Mouse (Mus musculus) adrenal gland, adult 2 months (tissue): ENCODE measurements around the gene Vwf. TPM values are rescaled to one million over a fixed set of nuclear protein-coding genes. Genes with fewer than 3 reads are reported as not detected.

Experiments used
- DNase-seq: peaks from one replicate; pipeline ENCODE4 v3.0.0; 2021
- long read RNA-seq: library from polyadenylated mRNA; stranded (forward); transcript quantifications from one replicate; pipeline ENCODE4 v2.0.0, GENCODE M21; 2021
- polyA plus RNA-seq: library from polyadenylated mRNA; depleted of rRNA; stranded (reverse); fragments of >200 nt; gene quantifications from 2 replicates; pipeline ENCODE4 v1.2.3, GENCODE M21; 2012; rRNA removed
- total RNA-seq, 2 experiments: library from RNA; stranded (reverse); gene quantifications; 2 replicates each; pipeline ENCODE4 v1.2.3; 2021

Vwf gene
- 1 to 10 TPM; 4.5 to 8.5 TPM for total RNA-seq
- 12.2 and 18.9 TPM in 2 replicates for polyA plus RNA-seq
- long read RNA-seq, full-length matches to known transcripts = 2 of 2 reads
- long read RNA-seq, partial matches to known transcripts = 0 of 2 reads
- long read RNA-seq, other reads (novel, unspliced or antisense) = 0 of 2 reads

DNA sequence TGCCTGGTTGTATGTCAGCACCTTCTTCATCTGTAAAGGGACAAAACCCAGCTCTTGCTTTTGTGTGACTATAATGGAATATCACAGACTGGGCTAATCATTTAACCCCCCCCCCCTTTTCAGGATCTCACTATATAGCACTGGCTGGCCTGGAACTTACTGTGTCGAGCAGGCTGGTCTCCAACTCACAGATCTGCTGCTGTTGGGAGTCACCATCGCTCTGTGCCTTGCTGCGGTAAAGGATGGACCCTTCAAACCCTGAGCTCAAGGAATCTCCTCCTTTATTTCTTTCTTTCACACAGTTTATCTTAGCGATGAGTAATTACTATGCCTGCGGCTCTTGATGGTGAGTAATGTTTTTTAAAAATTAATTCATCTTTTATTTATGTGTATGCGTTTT, at the start of gene Vwf:
TSS of gene Vwf (plus strand) at position 301 of the 400 bp plus-strand sequence.
- no peak for DNase-seq

DNA sequence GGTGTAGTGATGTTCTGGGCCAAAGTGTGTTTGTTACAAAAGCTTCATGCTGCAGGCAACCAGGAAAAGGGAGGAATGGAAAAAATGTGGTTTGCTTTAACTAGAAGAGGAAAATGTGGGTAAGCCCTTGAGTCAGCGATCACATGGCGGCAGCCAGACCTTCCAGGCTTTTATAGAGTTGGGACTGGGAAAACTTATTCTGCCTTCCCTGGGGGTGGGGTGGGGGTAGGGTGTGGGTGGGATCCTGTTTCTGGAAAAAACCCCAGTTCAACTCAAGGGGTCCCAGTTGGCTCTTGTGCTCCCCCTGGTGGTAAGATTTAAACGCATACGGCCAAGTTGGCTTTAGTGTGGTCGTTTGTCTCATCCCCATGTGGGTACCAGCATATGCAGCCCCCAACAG, 48.5 kb upstream of the Vwf start:
- DNase-seq = no peak

DNA sequence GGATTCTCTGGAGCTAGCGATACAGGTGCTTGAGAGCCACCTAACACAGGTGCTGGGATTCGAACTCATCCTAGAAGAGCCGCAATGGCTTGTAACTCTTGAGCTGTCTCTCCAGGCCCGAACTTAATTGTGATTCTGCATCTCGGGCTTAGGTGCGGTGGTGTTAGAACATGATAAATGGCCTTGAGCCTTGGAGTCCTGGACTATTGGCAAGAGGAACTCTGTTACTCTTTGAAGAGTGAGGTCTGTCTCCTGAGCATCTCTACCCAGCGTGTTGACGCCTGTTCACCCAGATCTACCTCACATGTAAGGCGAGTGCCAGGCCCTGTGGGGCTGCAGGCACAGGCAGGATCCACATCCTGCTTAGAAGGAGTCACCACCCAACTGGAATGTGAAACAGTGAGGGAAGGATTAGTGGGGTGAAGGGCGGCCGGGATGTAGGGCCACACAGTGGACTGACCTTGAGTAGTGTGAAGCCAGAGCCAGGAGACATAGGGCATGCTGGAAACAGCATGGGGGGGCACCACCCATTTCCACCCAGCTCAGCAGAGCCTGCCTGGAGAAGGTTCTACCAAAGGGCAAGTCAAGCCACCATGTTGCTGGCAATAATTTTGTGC, 43.3 kb upstream of the Vwf start:
- no peak for DNase-seq

DNA sequence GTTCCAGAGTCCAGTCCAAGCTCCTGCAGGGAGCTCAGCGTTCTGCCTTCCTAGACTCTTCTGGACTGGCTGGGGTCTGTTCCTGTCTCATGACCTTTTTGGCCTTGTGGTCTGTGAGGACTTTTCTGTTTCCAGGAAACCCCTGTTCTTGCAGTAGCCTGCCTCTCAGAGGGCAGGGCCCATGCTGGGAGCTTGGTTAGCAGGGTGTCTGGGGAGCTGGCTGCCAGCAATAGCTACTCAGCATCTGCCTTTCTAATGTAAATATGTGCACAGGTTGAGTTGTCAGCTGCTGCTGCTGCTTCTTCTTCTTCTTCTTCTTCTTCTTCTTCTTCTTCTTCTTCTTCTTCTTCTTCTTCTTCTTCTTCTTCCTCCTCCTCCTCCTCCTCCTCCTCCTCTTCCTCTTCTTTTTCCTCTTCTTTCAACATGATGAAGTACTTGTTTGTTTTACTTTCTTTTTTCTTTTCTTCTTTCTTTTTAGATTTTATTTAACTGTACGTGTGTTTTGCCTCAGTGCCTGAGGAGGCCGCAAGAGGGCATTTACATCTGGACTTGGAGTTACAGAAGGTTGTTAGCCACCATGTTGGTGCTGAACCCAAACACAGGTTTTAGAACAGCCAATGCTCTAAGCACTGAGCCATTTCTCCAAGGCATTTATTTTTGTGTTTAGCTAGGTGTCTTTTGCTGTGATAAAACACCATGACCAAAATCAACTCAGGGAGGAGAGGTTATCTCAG, 41.8 kb upstream of the Vwf start:
- DNase-seq = no peak

DNA sequence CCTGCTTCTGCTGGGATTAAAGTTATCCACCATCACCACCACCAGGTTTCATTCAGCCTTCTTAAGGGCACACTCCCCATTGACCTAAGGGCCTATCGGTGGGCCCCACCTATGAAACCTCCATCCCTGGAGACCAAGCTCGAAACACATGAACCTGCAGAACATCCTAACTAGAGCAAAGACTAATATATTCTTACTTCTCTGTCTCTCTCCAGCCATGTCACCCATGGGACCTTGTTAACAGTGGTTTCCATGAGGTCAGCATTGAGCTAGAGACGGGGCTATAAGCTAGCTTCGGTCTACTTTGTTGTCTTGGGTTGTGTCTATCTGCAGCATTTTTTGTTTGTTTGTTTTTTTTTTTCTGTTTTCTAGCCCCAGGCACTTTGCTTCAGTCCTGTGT, 40.1 kb upstream of the Vwf start:
- DNase-seq = no peak

DNA sequence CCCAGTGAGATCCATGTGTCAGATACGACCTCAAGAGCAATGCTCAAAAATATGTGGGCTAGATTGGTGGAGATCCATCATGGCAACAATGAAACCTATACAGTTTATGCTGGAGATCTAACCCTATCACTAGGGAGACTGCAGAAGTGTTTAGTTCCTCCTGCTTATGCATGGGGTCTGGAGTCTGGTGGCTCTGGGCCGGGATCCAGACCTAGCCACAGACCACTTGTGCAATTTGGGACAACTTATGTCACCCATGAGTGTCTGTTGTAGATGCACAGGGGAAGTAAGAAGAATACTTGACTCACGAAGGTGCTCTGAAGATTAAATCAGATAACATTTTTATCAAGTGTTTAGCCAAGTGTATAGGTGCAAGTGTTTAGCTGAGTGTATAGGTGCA, 36.8 kb upstream of the Vwf start:
- DNase-seq = no peak

DNA sequence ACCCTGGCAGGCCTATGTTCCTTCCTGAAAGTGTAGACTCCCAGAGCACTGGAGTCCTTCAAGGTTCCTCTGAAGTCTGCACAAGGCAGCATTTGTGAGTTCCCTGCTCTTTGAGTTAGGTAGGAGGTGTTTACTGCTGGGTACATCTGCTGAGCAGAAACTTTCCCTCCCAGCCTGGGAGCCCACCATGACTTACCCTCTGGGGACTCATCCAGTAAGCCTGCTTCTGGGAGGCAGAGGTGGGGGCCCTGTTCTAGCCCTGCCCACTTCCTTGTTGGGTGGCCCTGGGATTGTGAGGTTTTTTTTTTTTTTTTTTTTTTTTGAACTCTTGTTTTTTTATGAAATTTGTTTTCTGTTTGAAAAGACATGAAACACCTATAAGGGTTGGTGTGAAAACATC, 35.9 kb upstream of the Vwf start:
- no peak for DNase-seq

DNA sequence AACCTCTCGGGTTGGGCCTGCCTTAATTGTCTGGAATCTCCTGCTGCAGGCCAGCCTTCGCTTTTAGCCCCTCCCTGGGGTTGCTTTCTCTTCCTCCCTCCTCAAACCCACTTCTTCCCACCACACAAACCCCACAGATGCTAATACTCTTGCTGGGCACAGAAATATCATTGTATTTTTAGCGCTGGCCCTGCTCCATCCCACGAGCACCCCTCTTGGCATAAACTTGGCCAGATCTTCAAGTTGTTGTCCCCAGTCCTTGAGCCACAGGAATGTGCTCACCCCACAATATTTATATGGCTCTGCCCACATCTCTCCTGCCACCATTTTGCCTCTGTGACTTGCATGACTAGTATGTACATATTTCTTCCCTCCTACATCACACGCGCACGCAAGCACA, 35.4 kb upstream of the Vwf start:
- DNase-seq = no peak

DNA sequence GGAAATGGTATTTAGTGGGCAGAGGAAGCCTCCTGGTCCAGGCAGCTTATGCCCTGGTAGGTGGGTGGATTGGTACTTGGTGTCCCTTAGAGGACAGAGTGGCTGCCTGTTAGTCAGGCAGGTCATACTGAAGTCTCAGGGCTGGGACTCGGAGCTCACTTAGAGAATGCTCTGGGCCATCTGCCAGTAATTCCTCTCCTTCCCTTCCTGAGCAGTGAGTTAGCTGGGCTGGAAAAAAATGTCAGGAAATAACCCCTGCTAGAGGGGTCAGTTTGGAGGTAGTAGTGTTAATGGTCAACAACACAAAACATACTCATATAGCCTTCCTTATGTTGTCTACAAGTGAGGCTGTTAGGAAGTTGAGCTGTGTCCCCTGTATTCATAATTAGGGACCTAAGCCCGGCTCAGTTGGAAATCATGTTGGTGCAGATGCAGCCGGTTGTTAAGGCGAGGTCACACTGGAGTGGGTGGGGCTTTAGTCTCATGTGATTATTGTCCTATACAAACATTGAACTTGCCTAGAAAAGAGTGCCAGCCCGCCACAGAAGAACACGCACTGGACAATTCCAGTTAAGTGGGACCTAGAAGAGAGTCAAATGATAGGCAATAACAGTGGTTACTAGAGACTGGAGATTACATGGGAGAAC, 33.5 kb upstream of the Vwf start:
- peak; percentile 52 for DNase-seq

DNA sequence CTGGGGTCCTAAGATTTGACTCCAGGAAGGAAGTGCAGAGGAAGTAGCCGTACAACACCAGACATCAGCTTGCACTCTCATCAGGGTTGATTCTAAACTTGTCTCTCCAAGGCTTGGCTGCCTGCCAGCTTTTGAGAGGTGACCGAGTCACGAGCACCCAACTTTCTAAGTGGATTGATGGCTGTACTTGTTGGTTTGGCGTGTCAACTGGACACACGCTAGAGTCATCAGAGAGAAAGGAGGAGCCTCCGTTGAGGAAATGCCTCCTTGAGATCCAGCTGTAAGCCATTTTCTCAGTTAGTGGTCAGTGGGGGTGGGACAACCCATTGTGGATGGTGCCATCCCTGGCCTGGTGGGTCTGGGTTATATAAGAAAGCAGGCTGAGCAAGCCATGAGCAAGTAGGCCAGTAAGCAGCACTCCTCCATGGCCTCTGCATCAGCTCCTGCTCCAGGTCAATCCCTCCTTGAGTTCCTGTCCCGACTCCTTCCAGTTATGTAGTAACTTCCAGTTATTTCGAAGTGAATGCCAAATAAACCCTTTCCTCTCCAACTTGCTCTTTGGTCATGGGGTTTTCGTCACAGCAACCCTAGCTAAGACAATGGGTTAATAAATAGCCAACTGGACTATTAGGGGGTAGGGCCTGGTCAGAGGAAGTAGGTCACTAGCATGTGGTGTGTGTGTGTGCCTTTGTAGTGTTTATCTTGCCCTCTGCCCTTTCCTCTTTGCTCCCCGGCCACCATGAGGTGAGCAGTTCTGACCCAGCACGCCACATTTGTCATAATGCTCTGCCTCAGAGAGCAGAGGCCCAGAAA, 30.9 kb upstream of the Vwf start:
- DNase-seq = peak; percentile 34

DNA sequence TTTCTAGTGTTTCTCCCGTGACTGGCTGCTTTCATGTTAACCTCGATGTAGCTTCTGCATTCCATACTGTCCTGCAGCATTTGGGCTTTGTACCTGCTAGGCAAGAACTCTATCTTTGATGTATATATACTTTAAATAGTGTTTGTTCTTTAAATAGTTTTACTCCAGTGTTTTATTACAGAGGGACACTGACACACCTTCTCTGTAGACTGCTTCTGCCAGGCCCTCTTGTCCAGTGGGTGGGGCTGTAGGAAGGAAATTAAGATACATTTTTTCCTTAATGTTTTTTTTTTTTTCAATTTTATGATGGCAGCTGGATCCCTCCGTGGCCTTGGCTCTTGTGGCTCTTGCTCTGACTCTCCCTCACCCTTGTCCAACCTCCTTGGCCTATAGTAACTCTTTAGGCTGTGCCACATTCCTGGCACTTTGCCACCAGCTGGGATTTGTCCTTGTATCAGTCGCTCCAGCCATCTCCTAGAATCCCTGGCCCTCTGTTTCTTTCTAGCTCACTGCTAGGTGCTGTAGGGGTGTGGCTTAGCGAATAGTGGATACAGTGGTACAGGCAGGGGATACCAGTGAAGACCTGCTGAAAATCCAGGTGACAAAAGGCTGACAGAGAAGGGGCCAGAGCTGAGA, 24.9 kb upstream of the Vwf start:
- no peak for DNase-seq

DNA sequence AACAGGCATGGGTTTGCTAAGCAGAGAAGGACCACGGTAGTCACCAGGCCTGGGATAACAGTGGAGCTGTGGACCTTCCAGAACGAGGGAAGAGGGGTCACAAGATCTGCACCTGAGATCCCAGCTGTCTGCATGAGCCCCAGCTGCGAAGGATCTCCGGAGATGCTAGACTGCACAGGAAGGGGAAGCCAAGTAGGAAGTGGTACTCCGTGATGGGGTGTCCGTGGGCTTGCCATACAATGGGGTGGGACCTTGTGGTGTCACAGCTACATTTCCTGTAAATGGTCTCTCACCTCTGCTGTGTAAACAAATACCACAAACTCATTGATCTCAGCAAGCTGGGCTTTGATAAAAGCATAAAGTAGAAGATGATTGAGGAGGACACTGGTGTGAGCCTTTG, 22.5 kb upstream of the Vwf start:
- DNase-seq = no peak

DNA sequence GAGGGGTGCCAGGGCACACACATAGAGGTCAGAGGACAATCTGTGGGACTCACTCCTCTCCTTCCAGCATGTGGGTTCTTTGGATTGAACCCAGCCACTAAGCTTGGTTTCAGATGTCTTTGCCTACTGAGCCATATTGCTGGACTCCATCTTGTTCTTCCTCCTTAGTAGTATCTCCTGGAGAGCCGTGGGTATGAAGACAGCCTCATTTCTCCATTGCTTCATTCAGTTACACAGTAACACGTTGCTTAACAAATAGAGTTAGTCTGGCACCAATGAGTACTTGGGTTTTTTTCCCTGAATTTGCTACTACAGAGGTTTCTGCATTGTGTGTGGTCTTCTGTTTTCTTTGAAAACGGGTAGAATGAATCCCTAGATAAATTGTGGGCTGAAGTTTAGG, 20.5 kb upstream of the Vwf start:
- DNase-seq = no peak

DNA sequence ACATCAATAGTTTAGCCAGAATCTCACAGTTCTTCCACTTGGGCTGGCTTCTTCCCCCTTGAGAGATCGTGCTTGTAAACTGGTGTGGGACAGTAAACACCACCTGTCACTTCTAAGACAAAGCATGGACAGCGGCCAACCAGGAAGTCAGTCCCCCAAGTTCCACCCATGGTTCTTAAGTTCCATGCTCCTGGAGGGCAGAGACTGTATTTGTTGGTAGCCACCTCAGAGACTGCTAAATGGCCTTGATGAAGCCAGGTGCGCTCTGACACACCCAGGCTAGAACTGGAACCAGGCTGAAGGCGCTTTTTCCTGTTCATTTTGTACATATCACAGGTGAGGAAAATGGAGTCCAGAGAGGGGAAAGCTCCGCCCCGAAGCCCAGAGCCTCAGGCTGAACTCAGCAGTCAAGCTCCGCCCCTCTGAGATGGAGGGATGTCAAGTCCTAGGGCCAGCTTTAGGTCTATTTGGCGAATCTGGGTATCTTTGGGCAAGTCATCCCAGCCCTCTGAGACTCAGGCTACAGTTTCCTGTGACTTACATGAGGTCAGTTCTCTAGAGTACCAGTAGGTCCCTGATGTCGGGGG, 17.9 kb upstream of the Vwf start:
- DNase-seq = no peak

DNA sequence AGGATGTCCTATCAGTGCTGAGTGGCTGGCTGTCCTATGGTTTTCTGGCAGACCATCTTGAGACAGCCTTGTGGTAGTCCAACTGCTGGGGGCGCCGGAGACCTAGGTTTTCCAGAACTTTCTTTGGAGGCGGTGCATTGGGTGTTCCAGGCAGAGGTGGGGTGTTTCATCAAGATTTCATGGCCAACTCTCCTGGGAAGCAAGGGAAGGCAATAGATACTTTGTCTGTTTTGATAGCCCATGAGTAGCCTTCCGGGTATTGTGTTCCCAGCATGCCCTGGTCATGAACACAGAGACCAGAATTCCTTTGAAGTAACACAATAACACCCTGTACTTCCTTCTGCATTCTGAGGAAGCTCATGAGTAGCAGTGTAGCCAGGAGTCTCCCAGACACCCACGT, 17.1 kb upstream of the Vwf start:
- no peak for DNase-seq

DNA sequence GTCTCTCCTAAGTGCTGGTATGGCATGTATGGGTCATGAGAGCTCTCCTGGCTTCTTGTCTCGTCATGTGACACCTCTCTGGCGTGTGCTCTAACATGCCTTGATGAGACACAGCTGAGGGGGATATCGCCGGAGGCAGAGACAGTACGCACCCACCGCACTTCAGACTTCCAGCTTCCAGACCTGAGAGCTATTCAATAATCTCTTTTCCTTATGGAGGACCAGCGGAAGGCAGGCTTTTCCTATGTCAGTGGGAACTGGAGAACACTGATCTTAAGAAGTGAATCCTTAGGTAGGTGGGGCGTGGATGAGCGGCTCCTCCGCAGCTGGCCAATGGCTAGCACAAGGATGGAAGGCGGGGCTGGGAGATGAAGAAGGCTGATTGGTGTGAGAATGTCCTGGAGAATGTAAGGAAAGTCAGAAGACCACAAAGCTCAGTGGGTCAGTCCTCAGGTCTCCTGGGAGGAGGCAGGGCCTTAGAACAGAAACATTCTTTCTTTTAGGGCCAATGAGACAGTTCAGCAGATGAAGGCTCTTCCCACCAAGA, 13.4 kb upstream of the Vwf start:
- no peak for DNase-seq

DNA sequence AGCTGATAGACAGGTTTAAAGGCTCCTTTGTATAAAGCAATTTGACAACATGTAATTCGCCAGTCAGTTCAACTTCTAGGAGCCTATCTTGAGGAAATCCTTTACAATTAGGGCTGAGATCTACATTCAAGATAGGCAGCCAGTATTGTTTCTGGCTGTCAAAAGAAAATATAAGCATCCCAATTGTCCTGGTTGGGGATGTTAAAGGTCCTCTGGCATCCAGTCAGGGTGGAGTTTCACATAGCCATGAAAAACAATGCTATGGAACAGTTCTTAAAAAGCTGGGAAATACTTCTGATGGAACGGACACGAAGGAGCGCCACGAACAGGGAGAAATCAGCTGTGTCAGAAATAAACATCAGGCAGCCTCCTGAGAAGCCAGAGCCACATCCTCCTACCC, 11.6 kb upstream of the Vwf start:
- DNase-seq = no peak

DNA sequence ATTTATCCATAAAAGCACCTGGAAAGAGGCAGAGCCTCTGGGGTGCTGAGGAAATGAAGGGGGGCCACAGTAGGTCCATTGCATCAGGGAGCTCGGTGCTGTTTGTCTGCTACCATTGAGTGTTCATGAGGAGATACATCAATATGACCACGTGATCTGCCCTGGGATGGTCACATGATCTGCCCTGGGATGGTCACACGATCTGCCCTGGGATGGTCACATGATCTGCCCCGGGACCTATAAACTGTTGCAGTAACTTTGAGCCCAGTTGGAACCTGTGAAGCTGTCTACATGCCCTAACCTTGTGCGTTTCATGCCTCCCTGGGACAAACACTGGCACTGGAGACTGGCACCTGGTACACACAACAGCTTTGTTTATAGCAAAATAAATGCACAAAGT, 8.1 kb upstream of the Vwf start:
- DNase-seq = no peak

DNA sequence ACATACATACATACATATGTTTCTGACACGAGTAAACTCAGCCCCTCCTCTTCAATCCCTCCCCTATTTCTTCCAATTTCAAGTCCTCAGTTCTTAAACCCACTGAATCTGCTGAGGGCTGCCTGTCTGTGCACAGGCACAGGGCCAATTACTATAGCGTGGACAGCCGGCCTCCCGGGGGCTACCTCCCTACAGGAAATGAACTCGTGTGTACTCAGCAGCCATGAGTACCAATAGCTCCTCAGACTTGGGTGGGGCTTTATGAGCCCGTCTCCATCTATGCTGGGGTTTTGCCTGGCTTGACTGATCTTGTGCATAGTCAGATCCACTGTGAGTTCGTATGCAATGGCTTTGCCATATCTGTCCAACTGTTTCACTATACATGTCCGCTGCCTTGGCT, 7.2 kb upstream of the Vwf start:
- DNase-seq = no peak

DNA sequence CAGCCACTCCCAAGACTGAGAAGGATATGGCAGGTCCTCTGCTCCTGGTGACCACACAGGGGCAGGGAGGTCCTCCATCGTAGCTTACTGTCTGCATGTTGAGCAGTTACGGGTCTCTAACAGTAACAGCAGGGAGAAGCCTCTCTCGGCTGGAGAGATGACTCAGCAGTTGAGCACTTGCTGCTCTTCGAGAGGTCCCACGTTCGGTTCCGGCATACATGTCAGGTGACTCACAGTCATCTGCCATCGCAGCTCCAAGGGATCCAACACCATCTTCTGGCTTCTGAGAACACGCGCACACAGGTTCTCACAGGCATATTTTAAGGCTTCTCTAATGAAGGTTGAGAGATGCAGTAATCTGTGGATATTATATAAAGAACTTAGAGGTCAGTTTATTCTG, 6.4 kb upstream of the Vwf start:
- no peak for DNase-seq

DNA sequence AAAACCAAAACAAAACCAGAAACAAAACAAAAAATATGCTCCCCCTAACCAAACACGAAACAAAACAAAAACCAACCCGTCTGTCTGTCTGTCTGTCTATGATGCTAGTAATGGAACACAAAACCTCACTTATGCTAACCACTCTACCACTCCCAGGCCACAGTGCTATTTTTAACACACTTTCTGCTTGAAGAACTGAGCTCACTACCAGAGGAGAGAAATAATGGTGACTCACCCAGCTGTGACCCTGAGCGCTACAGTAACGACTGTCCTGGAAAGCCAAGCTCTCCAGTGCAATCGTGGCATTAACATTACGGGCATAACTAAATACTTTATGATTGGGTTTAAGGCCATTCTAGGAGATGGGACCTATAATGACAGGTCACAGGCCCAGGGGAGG, 5.7 kb upstream of the Vwf start:
- peak; percentile 62 for DNase-seq
